Mouse (Mus musculus): ENCODE data around the gene Sgsh. TPM values are rescaled to one million over a fixed set of nuclear protein-coding genes. Genes with fewer than 3 reads are reported as not detected.
"Not testable (repeated sequence)": the region's sequence is repeated elsewhere in the genome, so short reads cannot be mapped to it uniquely, and the experiment has no call there.

Sgsh gene
- 14.8 and 15.7 TPM in 2 replicates for total RNA-seq (2021)
- long read RNA-seq, experiment 1, full-length matches to known transcripts = 8 of 32 reads
- long read RNA-seq, experiment 1, partial matches to known transcripts = 1 of 32 reads
- long read RNA-seq, experiment 1, other reads (novel, unspliced or antisense) = 23 of 32 reads
- long read RNA-seq, experiment 2, full-length matches to known transcripts = 2 of 26 reads
- long read RNA-seq, experiment 2, partial matches to known transcripts = 1 of 26 reads
- long read RNA-seq, experiment 2, other reads (novel, unspliced or antisense) = 23 of 26 reads

DNA sequence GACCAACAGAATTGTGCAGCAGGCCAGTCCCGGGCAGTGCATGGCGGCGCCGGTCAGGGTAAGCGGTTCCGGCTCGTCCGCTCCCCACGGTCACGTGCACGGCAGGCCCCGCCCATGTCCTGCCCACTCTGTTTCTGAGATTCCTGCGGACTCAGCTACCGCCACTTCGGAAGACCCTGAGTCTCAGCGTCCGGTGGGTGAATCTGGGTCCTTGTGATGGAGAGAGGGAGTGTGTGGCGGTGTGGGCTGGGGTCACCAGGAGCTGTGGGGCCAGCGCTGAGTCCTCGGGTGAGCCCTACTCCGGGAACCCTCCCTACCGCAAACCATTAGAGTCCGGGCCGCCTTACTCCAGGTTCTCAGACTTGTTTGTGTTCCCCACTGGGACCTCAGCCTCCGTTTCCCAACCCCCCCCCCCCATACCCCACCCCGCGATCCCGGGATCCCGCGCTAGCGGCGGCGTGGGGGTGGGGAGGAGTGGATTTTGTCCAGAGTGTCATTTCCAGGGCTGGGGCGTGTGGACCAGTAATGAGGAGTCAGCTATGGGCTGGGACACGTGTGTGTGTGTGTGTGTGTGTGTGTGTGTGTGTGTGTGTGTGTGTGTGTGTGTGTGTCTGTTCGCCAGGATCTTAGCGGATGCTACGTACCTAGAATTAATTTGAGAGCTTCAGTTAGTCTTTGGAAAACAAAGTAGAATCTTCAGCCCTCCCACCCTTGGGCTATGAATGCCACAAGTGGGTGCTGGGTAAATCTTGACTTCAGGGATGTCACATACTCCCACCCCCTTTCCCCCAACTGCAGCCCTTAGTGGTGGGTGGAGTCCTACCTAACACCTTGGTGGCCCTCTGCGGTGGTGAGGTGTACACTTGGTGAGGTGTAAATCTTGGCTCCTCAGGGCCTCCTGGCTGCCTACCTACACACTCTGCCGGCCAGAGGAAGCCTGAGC is at the start of gene Sgsh, which contains the start of gene Slc26a11:
Gene Sgsh (minus strand): TSS at position 94 of the 943 bp plus-strand sequence.
Gene Slc26a11 (plus strand): TSS at position 115 of the 943 bp plus-strand sequence.
- peak; percentile 95 for DNase-seq

DNA sequence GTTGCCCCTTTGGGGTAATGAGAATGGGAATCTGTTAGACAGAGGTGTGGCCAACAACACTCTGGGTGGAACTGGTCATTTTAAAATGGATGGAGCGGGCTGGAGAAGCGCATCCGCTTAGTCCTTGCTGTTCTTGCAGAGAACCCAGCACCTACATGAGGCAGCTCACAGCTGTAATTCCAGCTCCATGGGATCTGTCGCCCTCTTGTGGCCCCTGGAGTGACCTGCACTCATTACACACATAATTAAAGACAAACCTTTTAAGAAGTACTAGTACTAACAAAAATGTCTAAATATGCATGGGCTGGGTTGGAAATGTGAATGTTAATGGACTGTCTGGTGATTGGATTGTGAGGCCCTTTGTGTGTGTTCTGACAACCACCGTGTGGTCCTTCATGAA is 49.3 kb upstream of the Sgsh start:
- peak; percentile 61 for DNase-seq

DNA sequence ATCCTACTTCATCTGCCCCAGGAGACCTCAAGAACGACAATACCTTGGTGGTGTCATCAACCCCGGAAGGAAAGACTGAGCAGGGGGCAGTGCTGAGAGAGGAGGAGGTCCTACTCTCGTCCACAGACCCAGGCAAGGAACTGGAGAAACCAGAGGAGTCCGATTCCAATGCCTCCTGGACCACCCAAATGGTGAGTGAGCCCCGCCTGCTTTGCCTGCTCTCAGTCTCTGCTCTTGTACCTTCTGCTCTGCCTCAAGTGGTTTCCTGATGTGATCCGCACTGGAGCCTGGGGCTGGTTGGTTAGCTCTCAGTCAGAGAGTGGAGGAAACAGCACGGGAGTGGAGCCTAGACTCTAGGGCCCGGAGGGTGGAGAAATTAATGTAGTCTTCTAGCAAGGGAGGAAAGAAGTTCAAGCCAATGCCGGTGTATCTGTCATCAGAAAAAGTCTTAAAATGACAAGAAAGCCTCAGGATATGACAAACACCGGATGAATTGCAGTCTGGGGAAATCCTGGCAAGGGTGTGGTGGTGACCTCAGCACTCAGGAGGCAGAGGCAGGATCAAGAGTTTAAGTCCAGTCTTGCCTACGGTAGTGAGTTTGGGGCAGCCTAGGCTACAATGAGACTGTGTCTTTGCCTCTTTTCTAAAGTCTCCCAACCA is 47.3 kb upstream of the Sgsh start:
- DNase-seq = no peak

DNA sequence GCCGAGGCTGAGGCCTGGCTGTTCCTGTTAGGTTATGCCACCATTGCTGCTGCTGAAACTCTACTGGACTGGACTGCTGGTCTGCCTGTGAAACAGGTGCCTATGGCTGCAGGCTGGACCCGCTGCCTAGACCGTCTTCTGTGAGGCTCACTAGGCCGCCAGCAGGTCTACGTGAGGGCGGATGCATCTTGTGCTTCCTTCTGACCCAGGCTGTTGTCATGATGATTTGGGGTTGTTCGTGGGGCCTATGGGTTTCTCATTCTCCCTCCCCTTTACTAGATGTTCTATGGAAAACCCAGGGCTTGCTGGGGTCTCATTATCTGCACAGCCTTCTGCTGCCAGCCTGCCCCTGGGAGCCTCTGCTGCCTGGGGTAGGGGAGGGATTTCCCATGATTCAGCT is 41.1 kb upstream of the Sgsh start:
- DNase-seq = no peak

DNA sequence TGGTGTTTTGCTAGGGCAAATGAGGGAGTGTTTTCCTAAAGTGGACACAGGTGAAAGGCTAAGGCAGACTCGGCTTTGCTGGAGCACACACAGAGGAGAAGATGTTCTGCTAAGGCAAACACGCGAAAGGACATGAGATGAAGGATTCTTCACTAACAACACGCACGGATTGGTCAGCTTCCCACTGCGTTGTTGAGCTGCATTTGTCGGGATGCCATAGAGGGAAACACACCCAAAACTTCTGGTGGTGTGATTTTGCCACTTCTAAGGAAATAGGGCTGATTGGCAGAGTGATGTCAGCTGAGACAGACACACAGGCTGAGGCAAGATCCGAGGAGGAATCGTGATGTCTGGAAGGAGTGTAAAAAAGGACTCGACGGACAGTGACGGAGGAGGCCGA is 40.6 kb upstream of the Sgsh start:
- DNase-seq = no peak

DNA sequence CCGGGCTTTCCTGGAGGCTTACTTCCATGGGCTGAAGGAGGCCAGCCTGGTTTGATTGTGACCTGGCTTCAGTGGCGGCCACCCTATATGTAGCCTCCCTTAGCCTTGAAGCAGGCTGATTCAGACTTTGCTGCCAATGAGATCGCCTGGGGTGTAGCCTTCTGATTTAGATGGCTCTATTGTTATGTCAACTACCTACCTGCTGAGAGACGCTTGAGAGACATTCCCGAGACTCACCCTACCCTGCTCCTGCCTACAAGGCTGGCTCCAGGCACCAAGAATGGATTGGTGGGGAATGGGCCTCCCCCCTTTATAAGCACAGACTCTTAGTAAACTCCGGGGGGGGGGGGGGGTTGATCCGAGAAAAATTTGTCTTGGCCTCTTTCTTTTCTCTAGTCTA is 40.1 kb upstream of the Sgsh start:
- no peak for DNase-seq

DNA sequence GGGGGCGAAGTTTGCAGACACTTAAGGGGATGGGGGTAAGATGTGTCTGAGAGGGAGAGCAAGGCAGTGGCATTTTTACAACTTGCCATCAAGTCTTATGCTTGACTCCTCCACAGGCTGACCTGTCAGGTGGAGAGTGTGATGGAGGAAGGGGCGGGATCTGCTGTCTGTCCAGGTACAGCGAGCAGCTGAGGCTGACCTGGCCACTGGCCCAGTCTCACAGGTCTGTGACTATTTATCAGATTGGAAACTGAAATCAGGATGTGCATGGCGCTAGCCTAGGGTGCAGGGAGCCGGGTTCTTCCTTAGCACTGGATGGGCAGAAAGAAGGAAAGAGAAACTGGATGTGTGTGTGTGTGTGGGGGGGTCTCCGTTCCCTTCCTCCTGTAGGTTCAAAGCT is 38.9 kb upstream of the Sgsh start:
- DNase-seq = no peak

DNA sequence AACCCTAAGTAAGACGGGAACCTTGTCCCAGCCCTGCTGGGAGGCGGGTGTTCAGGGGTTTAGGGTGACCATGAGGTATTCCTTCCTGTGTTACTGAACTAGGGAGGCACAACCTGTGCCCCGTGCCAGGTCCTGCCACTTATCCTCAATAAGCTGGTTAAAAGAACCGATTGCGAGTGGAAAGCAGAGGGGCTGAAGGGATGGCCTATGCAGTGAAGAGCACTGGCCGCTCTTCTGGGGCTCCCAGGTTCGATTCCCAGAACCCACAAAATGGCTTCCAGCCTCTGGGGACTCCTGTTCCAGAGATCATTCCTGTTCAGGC is 38.1 kb upstream of the Sgsh start:
- no peak for DNase-seq

DNA sequence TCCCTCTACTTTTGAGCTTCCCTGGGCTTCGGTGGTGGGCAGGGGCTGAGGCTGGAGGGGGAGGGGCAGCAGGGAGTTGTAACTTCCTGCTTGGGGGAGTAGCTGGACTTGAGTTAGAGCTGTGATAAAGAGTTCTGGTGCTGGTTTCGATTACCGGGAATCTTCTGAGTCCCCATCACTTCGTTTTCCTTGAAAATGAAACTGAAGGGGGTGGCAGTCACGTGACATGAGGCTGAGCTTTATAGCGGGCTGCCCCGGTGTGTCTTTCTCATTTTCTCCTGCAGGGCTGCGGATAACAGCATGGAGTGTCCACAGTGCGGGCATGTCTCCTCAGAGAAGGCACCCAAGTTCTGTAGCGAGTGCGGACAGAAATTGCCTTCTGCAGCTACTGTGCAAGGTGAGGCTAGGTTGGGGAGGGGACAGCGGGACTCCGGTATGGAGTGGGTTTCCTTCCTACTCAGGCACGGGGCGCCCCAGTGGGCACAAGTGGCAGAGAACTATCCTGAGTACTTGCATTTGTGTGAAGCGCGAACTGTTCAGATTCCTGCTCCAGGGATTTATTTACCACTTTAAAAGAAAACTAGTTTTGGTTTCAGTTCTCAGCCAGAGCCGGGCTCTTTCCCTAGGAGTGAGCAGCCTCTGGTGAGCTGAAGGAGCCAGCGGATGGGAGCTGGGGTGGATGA is 37.6 kb upstream of the Sgsh start, which contains the start of gene Rnf213:
Gene Rnf213 (plus strand): TSS at position 301 of the 683 bp plus-strand sequence.
- peak; percentile 83 for DNase-seq

DNA sequence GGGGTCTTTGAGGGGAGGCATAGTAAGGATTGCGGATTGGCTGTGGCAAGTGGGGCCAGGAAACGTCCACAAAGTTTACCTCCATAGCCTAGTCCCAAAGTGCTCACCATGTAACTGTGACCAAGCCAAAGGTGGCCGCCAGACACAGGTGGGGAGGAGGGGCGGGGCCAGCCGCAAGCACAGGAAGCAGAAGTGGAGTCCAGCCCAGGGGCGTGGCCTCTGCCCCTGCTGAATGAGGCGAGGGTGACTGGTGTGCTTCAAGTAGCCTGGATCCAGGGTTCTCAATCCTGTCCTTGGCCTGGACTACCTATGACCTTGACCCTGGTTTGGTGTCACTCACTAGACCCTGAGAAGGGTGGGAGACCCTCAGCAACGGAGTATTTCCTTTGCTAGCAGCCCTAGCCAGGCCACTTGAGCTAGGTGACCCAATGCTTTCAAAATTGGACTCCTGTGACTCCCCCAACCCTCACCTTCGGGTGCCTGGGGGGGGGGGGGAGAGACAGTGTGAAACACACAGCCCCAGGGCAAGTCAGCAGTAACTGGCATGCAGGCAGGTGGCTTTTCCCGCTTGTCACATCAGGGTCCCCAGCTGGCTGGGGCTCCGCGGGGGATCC is 36.8 kb upstream of the Sgsh start:
- peak; percentile 87 for DNase-seq

DNA sequence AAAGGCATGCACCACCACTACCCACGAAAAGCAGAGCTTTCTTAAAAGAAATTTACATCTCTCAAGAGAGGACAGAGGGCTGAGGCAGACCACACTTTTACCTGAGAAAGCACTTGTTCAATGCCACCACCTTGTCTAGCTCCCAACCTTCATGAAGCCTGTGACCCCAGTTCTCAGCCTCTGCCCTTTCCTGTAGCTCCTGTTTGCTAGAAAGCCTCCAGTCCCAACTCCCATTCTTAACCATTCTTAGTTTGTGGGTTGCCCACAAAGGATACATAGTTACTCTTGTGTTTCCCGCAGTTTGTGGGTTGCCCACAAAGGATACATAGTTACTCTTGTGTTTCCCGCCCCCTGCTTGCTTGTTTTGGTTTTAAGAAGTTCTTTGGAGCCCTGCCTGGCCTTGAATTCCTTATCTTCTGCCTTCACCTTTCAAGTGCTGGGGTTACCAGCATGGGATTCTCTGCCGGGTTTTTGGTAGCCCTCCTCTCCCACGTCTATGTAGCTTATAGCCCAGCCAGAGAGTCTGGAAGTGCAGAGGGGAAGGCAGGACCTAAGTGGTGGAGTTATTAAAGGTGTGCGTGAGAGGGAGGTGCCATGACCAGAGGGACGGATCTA is 36.2 kb upstream of the Sgsh start:
- peak; percentile 31 for DNase-seq

DNA sequence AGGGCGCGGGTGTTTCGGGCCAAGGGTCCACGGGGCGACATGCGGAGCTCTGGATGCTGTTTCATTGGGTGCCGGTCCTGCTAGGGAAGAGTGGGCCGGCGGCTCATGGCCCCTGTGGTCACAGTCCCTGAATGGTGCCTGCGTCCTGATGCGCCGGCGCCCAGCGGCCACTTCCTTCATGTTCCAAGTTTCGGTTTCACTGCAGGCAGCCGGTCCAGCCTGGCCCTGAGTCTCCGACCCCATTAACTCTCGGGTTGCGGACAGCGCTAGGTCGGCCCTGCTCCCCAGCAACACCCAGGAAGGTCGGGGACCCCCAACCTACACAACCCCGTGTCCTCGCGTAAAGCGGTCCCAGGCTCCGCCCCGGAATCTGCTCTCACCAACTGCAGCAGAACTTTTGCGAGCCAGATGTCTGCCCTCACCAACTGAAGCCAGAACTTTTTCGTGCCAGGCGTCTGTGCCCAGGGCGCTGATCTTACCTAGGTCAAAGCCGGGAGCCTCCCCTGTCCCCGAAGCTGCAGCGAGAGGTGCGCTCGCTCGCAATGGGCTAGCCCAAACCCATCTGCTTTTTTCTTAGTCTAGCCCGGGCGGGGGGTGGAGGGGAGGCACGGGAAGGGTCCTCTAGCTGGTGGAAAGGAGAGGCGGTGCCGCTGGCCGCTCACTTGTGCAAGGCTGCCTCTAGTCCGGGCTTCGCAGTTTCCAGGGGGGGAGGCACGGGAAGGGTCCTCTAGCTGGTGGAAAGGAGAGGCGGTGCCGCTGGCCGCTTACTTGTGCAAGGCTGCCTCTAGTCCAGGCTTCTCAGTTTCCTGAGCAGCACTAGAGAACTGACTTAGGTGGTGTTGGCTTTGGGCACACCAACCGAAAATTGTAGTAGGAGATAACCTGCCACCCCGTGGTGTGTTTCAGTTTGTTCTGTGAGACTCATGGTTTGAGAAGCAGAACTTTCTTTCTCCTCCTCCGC is 35.2 kb upstream of the Sgsh start:
- DNase-seq = peak; percentile 87

DNA sequence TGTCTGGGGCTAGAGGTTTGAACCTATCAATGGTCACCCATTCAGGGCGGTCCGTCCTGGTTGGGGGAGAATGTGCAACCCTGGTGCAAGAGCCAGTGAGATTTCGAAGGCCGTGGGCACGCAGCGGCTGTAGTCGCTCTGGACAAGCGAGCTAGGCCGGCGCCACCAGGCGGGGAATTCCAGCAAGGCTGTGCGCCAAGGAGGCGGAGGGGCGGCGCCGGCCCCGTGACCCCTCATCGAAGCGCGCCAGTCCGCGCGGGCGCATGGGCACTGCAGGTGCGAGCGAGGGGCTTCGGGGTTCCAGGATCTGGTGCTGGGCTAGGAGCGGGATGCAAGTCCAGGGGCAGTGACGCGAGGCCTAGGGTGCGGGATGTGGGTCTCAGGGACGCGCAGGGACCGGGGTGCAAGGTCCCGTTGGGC is 34.5 kb upstream of the Sgsh start:
- peak; percentile 94 for DNase-seq

DNA sequence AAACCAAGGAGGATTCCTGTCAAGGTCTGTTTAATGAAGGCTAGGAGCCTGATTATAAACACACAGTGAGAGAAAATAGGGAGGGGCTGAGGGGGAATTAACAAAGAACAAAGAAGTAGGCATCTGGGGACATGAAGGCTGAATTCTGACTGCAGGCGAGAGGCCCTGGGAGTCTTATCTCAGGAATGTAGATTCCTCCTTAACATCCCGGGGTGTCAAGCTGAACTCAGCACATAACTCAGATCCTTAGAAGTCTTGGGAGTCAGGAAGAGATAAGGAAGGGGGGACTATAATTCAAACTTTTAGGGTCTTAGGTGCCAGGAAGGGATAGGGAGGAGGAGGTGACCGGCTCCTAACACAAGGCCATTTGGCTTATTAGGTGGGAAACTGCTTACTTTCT is 31.9 kb upstream of the Sgsh start:
- DNase-seq = not testable (repeated sequence)

DNA sequence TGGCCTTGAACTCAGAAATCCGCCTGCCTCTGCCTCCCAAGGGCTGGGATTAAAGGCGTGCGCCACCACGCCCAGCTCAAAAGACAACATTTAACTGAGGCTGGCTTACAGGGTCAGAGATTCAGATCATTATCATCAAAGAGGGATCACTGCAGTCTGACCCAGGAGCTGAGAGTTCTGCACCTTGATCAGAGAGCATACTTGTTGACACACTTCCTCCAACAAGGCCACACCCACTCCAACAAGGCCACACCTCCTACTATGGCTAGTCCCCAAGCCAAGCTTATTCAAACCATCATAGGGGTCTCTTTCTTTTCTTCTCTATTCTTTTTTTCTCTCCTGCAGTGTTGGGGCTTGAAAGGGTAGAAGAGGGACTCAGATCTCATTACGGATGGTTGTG is 31.0 kb upstream of the Sgsh start:
- DNase-seq = no peak

DNA sequence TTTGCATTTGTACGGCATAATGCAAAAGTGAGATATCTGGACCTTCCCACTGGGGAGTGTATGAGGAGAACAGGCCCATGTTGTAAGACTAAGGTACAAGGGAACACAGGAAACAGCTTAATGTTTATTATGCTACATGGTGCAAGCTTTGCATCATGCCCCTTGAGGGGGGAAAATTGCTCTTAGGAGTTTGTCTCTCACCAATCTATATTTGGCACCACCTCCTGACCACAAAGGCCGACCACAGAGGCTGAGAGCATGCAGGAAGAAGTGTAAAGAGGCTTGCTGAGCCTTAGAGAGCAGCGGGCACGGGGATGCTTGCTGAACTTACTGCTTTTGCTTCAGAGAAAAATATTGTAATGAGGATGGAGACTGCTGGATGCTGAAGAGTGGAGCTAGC is 29.6 kb upstream of the Sgsh start:
- no peak for DNase-seq

DNA sequence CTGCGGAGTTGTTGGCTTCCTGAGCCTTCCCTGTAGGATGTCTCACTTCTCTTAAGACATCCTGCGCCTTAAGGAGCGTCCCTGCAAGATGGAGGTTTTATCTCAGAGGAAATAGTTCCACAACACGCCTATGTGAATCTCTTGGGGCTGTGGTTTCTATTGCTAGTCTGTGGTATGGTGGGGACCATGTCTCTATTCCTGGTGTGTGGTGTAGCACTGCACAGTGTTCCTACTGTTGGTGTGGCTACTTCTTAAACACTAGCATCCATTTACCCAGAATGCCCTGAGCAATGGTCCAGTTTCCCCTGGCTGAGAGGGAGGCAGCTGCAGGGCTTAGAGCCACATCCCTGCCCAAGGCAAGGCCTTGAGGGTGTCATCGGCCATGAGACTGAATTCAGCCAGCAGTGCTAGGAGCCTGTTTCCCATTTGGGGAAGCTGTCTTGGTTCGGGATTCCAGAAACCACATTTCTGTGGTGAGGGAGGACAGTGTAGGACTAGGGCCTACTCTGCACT is 27.1 kb upstream of the Sgsh start:
- peak; percentile 45 for DNase-seq

DNA sequence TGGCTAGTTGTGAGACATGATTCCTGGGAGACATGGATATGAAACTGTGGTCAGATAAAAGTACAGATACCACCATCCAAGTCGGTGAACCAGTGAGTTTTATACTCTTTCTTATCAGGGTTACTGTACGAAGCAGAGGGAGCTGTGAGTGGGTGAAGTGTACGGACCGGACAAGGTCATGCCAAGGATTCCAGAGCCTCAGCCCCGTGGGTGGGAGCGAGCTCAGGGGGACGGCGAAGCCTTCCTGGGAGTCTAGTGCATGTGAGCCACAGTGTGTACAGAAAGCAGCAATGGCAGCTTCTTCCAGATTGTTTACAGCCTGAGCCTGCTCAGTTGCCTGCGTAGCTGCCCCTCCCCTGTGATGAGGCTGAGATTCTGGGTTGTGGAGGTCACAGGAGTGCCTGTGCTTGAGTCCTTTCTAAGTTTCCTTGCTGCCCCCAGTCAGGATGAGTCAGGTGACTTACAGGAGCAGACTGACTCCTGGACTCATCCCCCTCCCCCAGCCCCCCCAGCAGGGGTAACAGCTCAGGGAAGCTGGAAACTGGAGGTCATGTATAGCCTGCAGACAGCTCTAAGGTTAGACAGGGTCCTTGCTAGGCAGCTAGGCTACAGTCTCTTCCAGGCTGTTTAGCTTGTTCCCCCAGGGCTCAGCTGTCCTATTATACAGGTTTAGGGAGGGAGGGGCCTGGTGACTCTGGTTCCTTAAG is 26.4 kb upstream of the Sgsh start:
- no peak for DNase-seq

DNA sequence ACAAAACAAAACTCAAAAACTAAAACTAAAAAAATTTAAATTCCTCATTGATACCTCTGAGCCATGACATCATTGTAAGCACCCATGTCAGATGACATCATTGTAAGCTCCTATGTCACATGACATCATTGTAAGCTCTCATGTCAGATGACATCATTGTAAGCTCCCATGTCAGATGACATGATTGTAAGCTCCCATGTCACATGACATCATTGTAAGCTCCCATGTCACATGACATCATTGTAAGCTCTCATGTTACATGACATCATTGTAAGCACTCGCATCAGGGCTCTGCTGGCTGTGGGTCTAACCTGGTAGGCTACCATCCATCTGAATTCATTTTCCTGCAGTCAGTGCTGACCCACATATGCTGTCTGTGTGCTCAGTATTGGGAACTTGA is 23.2 kb upstream of the Sgsh start:
- no peak for DNase-seq
